Mouse (Mus musculus): ENCODE results near the gene Stxbp3.
A peak's percentile ranks its signal among the peaks of the same experiment; 100 is the strongest.
"Not testable (repeated sequence)": the region's sequence is repeated elsewhere in the genome, so short reads cannot be mapped to it uniquely, and the experiment has no call there.

Stxbp3 gene

DNA sequence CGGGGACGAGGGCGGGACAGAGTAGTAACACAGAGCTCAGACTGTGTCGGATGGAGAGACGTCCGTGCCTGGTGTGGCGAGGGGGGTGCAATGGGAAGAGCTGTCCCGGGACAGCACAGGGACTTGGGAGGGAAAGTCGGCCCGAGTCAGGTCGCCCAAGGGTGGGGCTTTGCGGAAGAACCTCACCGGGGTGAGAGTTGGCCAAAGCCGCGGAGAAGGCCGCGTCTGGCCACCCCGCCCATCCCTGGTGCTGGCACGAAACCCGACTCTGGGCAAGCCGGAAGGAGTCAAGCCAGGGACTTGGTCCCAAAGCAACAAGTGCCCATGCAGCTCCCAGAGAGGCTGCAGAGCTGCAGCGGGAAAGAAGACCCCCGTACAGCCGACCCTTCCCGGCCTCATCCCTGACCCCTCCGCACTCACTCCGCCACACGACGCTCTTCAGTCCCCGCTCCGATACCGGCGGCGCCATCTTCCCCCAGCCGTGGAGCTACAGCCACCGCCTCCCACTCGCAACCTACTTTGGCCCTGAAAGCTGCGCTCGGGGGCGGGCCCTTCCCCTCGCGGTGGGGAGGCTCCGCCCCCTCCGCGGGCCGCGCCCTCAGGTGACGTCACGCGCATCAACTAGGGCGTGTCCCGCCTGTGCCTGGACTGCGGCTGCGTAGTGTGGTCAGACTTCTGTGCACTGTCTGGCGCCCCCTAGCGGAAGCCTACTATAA, at the start of gene Stxbp3:
TSS of gene Stxbp3 (minus strand) at position 527 of the 716 bp plus-strand sequence.
- peak; percentile 97 for DNase-seq (ENCODE audit: low read depth, low spot score)

DNA sequence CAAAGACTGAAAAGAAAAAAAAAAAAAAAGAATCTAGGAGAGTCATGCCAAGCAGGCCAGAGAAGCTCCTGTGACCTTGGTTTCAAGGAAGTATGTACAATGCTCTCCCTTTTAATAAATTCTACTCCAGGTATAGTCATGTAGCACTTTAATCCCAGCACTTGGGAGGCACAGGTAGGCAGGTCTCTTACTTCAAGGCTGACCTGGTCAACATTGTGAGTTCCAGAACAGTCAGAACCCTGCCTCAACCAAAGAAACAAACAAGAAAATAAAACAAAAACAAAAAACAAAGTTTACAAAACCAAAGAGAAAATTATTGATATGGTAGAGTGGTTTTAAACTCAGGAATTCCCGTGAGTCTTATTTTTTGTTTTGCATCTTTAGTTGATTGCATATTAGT, 49.6 kb upstream of the Stxbp3 start, which contains the start of gene Fndc7:
TSS of gene Fndc7 (minus strand) at position 101 of the 400 bp plus-strand sequence.
- DNase-seq (ENCODE audit: low read depth, low spot score), result no peak

DNA sequence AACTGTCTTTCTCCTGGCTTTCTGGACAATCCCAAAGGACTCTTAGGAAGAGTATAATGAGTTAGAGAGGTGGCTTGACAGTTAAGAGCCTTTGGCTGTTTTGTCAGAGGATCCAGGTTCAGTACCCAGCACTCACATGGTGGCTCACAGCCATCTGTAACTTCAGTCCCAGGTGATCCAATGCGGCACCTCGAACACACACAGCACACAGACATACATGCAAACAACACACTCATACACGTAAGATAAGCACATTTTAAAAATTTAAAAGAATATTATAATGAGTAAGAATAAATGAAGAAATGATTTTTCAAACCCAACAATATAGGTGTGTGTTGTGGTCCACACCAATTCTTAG, 47.3 kb upstream of the Stxbp3 start:
- DNase-seq (ENCODE audit: low read depth, low spot score), result no peak

DNA sequence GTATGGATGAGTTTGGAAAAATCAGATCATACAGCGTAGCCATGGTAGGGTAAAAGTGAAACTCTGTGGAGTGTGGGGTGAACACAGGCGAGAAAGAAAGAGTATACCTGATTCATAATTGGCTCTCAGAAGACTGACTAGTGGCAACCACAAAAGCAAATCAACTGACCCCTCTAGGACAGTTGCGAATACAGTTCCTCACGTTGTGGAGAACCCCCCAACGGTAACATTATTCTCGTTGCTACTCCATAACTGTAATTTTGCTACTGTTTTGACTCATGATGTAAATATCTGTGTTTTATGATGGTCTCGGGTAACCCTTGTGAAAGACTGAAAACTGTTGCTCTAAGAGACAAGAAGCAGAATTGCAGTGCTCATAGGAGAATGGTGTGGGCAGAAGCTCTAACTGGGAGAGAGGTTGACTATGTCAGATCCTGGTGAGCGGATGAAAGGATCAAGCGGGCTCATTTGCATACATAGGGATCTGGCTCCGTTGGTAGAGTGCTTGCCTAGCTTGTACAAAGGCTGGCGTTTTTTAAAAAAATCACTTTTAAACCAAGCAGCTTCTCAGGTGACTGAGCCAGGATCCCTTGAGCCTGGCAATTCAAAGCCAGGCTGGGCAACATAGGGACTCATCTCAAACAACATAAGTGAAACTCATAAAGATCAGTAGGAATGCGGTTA, 46.8 kb upstream of the Stxbp3 start:
- no peak for DNase-seq (ENCODE audit: low read depth, low spot score)

DNA sequence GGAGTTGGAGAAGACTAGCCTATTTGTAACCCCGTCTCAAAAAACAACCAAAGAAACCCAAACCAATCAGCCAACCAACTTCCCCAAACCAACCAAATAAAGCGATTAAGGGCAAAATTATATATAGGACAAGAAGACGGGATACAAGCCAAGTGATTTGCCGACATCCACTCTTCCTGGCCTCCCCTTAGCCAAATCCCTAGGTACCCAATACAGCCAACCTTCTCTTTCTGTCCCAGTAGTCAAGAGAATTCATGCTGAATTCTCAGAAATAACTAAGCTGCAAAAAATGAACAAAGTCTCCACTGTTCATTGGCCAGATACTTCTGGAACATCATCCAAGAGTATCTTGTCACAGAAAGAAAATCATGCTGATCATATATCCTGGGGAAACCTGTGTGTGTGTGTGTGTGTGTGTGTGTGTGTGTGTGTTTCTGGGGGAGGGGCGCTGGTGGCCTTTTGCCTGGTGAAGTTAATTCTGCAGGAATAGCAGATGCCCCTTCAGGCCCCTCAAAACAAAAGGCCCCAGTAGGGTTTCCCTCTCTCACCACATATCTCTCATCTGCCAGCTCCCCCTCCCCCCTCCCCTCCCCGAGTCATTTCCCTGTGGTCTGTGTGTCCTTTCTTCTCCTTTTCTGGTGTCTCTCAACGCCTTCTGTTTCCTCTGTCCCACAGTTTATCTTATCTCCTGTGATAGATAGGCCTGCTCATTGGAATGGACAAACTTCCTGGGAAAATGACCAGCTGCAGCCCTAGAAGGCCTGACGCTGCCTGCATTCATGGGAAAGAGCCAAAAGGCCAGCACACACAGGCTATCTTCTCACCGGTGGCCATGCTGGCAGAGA, 45.6 kb upstream of the Stxbp3 start:
- DNase-seq (ENCODE audit: low read depth, low spot score), result no peak

DNA sequence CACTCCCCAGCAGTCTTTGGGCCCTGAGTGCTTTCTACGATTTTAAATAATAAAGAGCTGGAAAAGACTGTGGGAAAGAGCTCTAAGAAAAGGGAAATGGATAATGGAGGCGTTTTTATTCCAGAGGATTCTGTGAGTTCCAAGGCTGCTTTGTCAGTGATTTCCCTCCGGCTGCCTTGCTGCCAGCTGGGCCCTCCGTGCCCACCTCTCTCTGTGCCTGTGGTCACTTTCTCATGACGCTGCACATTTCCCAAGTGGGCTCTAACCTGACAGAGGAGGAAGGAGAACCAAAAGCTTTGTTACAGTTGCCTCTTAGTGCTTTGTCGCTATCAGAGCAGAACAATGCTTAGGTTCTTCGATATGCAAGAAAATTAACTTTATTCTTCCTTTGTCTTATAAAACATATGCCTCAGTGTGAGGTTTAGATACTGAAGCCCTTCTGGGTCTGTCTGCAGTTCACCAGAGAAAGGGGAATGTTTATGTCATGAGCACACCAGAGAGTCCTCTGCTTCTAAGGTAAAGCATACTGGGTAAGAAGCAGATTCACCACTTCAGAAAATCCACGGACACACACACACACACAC, 44.5 kb upstream of the Stxbp3 start:
- no peak for DNase-seq (ENCODE audit: low read depth, low spot score)

DNA sequence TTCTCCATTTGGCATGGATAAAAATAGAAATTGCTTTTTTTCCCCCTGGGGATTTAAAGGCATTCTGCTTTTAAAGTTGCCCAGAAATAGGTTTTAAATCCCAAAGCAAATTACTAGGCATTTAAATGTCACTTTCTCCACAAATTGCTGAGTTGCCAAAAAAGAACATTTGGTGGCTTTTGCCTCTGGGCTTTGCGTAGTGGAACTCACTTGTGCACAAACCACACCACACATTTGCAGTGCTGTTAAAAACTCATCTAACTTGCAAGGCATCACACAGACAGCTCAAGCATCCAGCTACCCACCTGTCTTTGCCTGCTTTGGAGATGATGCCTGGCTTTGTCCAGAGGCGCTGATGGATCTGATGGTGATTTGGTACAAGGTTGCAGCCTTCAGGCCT, 42.7 kb upstream of the Stxbp3 start:
- DNase-seq (ENCODE audit: low read depth, low spot score), result no peak

DNA sequence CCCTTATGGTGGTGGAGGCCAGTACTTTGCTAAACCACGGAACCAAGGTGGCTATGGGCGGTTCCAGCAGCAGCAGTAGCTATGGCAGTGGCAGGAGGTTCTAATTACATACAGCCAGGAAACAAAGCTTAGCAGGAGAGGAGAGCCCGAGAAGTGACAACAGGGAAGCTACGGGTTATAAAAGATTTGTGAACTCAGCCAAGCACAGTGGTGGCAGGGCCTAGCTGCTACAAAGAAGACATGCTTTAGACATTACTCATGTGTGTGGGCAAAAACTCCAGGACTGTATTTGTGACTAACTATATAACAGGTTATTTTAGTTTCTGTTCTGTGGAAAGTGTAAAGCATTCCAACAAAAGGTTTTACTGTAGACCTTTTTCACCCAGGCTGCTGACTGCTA, 41.5 kb upstream of the Stxbp3 start:
- DNase-seq (ENCODE audit: low read depth, low spot score), result not testable (repeated sequence)

DNA sequence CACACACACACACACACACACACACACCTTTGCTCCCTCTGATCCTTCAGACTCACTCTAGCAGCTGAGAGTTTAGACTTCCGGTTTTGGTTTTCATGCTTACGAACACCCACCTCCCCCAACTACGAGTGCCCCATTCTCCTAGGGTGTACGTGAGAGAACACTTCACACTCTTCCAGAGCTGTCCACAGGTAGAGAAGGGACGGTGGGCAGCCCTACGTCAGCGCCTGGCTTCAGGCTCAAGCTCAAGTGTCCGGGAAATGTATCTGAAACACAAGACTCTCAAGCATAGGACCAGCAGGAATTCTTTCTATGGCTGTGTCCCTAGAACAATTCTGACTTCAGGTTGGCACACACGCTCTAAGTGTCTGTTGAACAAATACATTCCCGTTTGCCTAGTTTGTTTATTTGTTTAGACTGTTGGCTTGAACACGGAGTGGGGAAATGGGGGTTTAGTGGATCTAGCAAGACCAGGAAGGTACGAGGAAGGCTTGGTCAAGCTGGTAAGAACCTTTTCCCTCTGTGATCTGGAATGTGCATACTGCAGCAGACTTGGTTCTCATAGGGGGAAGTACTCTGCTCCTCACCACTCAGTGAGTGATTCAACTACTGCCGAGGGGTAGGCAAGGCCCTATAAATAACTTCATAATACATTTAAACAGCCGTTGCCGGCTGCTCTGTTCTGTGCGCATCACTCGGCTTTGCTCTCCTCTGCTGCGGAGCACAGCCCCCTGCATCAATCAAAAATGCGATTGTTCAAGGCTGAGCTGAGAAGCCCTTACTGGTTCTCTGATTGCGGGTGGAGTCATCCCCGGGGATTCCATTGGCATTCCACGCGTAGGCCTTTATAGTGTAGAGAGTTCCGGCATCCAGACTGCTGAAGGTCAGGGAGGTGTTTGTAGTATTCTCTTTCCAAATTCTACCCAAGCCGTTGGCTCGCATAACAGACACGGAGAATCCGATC, 40.5 kb upstream of the Stxbp3 start:
- no peak for DNase-seq (ENCODE audit: low read depth, low spot score)

DNA sequence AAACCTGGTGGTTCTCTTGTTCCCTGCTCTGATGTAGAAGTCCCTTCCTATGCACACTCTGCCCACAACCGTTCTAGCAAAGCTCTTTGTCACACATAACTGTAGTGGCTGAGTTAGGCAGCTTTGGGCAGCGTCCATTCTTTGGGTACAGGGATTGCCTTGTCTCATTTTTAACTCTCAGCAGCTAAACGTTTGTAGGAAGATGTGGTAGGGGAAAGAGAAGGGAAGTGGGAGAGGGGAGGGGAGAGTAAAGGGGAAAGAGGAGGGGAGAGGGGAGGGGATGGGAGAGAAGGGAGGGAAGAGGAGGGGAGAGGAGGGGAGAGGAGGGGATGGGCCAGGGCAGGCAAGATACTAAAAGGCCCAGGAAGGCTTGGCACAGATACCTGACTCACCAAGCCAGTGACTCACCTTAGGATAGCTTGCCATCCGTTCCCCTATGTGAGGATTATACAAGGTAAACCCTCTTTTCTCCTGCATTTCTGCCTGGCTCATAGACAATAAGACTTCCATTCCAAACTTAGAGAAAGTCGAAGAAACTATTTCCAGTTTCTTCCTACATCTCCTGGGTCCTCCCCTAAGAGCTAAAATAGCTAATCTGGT, 39.6 kb upstream of the Stxbp3 start:
- no peak for DNase-seq (ENCODE audit: low read depth, low spot score)

DNA sequence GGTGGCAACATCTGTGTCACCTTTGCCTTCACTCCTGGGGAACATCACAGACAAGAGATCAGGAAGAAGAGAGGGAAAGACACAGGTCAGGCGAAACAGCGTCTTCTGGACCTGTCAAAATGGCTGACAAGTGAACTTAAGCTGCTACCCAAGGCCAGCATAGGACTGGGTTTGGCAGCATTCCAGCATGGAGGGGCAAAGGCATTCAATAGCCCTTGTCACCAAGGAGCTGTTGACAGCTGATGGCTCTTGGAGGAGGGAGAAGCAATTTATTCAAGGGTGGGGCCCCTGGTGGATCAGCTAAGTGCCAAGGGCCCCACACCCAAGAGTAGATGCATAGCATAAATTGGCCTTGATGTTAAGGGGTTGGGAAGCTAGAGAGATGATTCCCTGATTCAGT, 38.8 kb upstream of the Stxbp3 start:
- DNase-seq (ENCODE audit: low read depth, low spot score), result no peak

DNA sequence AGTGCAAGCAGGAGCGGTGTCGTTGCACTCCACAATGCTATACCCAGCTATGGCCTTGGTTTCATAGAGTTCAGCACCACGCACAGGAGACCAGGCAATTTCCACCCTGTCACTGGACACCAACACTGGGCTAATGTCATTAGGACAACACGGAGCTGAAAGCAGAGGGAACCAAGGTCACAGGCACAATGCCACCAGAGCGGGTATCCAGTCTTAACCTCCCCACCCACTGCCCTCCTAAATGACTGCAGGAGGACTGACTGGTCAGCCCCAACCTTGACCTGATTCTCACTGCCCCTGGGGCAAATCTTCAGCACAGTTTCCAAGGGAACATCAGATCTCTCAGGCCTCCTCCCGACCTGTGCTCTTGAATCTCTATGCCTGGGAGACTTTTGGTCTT, 30.3 kb upstream of the Stxbp3 start:
- no peak for DNase-seq (ENCODE audit: low read depth, low spot score)

DNA sequence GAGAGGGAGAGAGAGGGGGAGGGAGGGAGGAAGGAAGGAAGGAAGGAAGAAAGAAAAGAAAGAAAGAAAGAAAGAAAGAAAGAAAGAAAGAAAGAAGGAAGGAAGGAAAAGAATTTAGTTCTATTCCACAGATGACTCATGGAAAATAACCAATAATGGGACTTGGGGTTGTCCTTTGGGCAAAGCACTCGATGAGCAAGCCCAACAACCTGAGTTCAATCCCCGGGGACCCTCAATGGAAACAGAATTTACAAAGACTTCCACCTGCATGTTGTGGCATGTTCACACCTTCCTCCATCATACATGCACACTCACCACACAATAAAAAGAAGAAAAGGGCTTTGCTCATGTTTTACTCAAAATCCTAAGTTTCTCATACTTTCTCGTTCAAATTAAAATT, 27.1 kb upstream of the Stxbp3 start:
- DNase-seq (ENCODE audit: low read depth, low spot score), result no peak

DNA sequence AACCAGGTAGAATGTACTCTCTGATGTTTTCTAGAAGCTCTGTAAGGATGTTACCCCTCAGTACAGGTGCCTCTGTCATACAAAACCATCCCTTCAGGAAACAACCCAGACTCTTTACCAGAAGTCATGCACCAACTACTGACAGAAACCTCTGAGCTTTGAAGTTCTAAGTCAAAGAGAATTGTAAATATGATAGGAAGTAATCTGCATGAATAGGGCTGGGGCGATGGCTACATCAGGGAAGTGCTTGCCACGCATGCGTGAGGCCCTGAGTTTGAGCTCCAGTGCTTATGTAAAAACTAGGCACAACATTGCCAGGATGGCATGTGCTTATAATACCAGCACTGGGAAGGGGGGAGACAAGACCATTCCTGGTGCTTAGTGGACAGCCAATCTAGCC, 25.4 kb upstream of the Stxbp3 start:
- no peak for DNase-seq (ENCODE audit: low read depth, low spot score)

DNA sequence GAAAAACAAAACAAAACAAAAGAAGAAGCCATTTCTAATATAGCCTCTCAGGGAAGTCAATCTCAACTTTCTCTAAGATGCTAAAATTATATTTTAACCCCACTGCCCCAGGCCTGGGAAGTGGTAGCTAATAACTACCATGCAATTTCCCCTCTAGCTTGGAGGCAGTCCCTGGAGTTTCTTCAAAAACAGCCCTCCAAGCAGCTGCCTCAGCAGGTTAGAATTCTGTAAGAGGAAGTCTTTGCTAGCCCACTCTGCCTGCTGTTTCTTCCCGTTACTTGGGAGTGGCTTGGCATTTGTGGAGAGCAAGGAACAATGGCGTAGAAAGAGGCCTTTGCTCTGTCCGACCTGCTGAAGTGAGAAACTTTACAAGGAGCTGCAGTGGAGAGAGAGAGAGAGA, 24.8 kb upstream of the Stxbp3 start:
- DNase-seq (ENCODE audit: low read depth, low spot score), result no peak

DNA sequence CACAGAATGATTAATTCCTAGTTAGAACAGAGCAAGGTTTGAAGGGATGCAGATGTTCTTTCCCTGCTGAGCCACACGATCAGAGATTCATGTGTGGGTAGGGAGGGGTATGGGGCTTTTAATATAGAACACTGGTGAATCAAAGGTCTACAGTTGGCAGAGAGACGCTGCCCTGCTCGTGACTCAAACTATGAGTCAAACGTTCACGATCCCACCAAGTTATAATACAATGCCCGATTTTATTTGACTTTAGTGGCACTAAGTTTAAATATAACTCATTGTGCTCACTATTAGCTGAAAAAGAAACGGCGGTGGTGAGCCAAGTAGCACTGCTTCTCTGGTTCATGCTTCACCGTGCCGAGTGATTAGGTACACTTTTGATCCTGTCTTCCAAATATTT, 22.8 kb upstream of the Stxbp3 start:
- no peak for DNase-seq (ENCODE audit: low read depth, low spot score)

DNA sequence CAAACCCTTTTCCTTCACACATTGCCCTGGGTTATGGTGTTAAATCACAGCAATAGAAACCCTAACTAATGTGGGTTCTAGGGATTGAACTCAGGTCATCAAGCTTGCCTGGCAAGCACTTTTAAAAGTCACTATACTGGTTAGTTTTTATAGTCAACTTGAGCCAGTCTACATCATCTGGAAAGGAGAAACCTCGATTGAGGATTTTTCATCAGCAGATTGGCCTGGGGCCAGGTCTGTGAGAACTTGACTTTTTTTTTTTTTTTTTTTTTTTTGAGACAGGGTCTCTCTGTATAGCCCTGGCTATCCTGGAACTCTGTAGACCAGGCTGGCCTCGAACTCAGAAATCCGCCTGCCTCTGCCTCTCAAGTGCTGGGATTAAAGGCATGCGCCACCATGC, 22.0 kb upstream of the Stxbp3 start:
- not testable (repeated sequence) for DNase-seq (ENCODE audit: low read depth, low spot score)

DNA sequence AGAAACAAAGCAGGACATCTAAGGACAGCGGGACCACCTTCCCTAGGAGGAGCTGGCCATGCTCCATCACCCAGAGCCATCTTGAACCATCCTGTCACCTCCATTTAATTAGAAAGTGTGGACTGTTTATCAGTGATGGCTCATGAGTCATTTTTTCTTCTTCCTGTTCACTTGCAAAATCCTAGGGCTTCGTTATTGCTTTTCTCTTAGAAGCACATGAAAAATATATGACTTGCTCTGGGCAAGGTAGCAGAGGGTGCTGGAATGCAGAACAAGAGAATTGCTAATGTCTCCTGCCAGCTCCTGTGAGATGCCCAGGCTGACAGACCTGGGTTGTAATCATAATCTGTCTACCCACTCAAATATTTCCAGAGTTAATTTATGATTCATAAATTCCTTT, 20.5 kb upstream of the Stxbp3 start:
- no peak for DNase-seq (ENCODE audit: low read depth, low spot score)

DNA sequence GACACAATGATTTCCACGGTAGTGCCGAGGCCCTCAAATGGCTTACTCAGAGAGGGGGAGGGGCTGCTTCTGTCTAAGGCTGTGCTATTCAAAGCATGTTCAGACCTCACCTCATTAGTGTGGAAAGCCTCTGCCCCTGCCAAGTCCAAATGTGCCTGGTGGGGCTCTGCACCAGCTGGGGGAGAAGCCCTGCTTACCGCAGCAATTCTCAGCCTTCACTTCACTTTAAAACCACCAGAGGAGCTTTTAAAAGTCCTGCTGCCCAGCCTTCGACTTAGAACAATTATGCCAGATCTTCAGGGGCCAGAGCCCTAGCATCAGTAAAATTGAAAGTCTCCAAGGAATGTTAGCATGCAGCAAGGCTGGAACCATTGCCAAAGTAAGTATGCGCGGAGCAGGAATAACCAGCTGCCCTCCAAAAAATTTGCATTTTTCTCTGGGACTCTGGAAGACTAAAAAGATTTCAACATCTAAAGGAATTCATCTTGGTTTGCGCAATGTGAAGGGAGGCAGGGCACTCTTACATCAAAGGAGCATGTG, 18.0 kb upstream of the Stxbp3 start:
- DNase-seq (ENCODE audit: low read depth, low spot score), result no peak

DNA sequence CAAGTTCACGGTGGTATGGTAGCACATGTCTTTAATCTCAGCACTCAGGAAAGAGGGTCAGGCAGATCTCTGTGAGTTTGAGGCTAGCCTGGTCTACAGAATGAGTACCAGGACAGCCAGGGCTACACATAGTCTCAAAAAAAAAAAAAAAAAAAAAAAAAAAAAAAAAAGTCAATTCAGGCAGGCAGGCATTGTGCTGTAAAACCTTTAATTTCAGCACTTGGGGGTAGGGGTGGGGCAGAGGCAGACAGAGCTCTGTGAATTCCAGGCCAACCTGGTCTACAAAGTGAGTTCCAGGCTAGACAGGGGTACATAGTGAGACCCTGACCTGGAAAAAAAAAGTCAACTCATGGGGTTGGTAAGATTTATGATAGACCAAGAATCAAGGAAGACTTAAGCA, 17.4 kb upstream of the Stxbp3 start:
- no peak for DNase-seq (ENCODE audit: low read depth, low spot score)
